ENCODE assay signal across 10 mouse cellular contexts in the genomic region with DNA sequence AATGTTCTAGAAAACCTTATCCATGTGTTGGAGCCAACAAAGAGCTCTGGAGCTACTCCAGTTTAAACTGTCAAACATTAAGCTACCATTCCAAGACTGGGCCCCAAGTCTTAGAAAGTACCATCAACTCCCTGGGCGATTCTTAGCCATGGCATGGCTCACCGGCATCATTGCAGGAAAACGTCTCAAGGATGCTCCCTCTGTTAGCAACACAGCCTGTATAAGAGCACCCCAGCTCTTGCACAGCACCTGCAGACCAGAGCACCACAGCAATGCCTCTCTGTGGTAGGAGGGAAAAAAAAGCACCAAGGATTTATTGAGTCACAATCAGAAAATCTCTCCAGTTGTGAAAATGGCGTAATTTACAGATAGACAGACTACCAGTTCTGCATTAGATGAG.
DNase-seq lines count a peak whose midpoint lies in the region; ATAC-seq and TF ChIP-seq lines count a peak whose summit lies in the region.
"Had no signal": no experiment of that assay in that cellular context is flagged by ENCODE, and none has a peak within 500 bp of the region (broad histone marks: within the 10 kb centered on the region; RNA-seq: fewer than 3 reads in every experiment).

No protein-coding gene starts in this region.

- H3K4me1 ChIP-seq in forebrain, embryonic 10.5 days: peaks cover 21% of the 10 kb centered on the region
- H3K4me1 ChIP-seq in forebrain, embryonic 14.5 days (ENCODE audit: control insufficient read depth, insufficient read depth, low read length): peaks cover 7% of the 10 kb centered on the region
- H3K4me1 ChIP-seq in kidney, postnatal 0 days (replicated peaks; ENCODE audit: insufficient read depth, low read length): peaks cover 24% of the 10 kb centered on the region
- peaks cover 19% of the 10 kb centered on the region for H3K4me1 ChIP-seq in heart, postnatal 0 days (ENCODE audit: control insufficient read depth, insufficient read depth)
- H3K4me1 ChIP-seq in midbrain, embryonic 15.5 days: peaks cover 15% of the 10 kb centered on the region

- TF ChIP-seq CTCF in kidney, postnatal 0 days (IDR thresholded peaks at IDR 0.05; ENCODE audit: low read depth): no peak
- TF ChIP-seq CTCF in heart, postnatal 0 days (IDR thresholded peaks at IDR 0.05; ENCODE audit: low read depth): no peak

- H3K9ac ChIP-seq in forebrain, embryonic 14.5 days (ENCODE audit: low read length): no peak overlapping the region; the same call in 1 of the 2 replicates
- no peak overlapping the region; the same call in 1 of the 2 replicates for H3K9ac ChIP-seq in kidney, postnatal 0 days (ENCODE audit: low read depth, low read length)
- no peak overlapping the region for H3K9ac ChIP-seq in heart, postnatal 0 days (replicated peaks; ENCODE audit: low read depth, low read length)
- H3K9ac ChIP-seq in midbrain, embryonic 15.5 days: no peak overlapping the region
- H3K9ac ChIP-seq: liver, embryonic 13.5 days had no signal

- no peaks in the 10 kb centered on the region for H3K27me3 ChIP-seq in forebrain, embryonic 10.5 days (ENCODE audit: poor library complexity, severe bottlenecking)
- H3K27me3 ChIP-seq in forebrain, embryonic 14.5 days (replicated peaks; ENCODE audit: control insufficient read depth, insufficient read depth, low read length): no peaks in the 10 kb centered on the region
- no peaks in the 10 kb centered on the region for H3K27me3 ChIP-seq in kidney, postnatal 0 days (ENCODE audit: insufficient read depth, low read length)
- no peaks in the 10 kb centered on the region for H3K27me3 ChIP-seq in heart, postnatal 0 days (ENCODE audit: control insufficient read depth, insufficient read depth, low read length)
- H3K27me3 ChIP-seq in midbrain, embryonic 15.5 days (replicated peaks): no peaks in the 10 kb centered on the region
- H3K27me3 ChIP-seq: liver, embryonic 13.5 days had no signal

- H3K4me2 ChIP-seq in forebrain, embryonic 14.5 days (ENCODE audit: low read length): no peak overlapping the region; the same call in 1 of the 2 replicates
- H3K4me2 ChIP-seq in kidney, postnatal 0 days (ENCODE audit: low read length): peak overlapping the region; percentile 46
- peak overlapping the region; percentile 52 for H3K4me2 ChIP-seq in heart, postnatal 0 days (ENCODE audit: low read depth, low read length)
- H3K4me2 ChIP-seq in midbrain, embryonic 15.5 days: peak overlapping the region; percentile 44

- DNase-seq in forebrain, embryonic 10.5 days (ENCODE audit: extremely low spot score, low spot score): no peak
- DNase-seq in forebrain, embryonic 14.5 days (ENCODE audit: low spot score): no peak
- no peak for DNase-seq in kidney, postnatal 0 days (ENCODE audit: low spot score)
- no peak for DNase-seq in kidney, postnatal 36 days
- no peak for DNase-seq in heart, postnatal 0 days (ENCODE audit: low spot score)
- no peak for DNase-seq in thymus, postnatal 10 days (ENCODE audit: low spot score in 2 of 2)
- DNase-seq in gastrocnemius, postnatal 36 days: no peak
- DNase-seq: liver, embryonic 13.5 days had no signal

- no peak for ATAC-seq in forebrain, embryonic 14.5 days
- ATAC-seq in kidney, postnatal 0 days (replicated peaks; ENCODE audit: low FRiP score, low read depth): no peak
- 0 out of 2 replicates have a peak, but pooled peaks have one; percentile 10 for ATAC-seq in heart, postnatal 0 days (ENCODE audit: insufficient read depth, low read depth)
- no peak for ATAC-seq in midbrain, embryonic 15.5 days (replicated peaks)

- intact Hi-C loops in gastrocnemius, postnatal 36 days (cut with DNase I): no loop called here

- H3K27ac ChIP-seq in forebrain, embryonic 10.5 days: peak overlapping the region; percentile 80
- no peak overlapping the region for H3K27ac ChIP-seq in forebrain, embryonic 14.5 days (ENCODE audit: low read depth, low read length)
- peak overlapping the region; percentile 91 for H3K27ac ChIP-seq in kidney, postnatal 0 days
- H3K27ac ChIP-seq in heart, postnatal 0 days (ENCODE audit: low read depth): peak overlapping the region; percentile 77
- H3K27ac ChIP-seq in midbrain, embryonic 15.5 days: 0 out of 2 replicates have a peak overlapping the region, but pooled peaks have one; percentile 34
- H3K27ac ChIP-seq: liver, embryonic 13.5 days had no signal

- no peak for TF ChIP-seq EP300 in heart, postnatal 0 days (IDR thresholded peaks at IDR 0.05; ENCODE audit: low read depth)

- no peaks in the 10 kb centered on the region for H3K9me3 ChIP-seq in forebrain, embryonic 10.5 days
- H3K9me3 ChIP-seq in forebrain, embryonic 14.5 days (replicated peaks; ENCODE audit: control insufficient read depth, low read length): no peaks in the 10 kb centered on the region
- no peaks in the 10 kb centered on the region for H3K9me3 ChIP-seq in kidney, postnatal 0 days (replicated peaks; ENCODE audit: low read length)
- H3K9me3 ChIP-seq in heart, postnatal 0 days (replicated peaks; ENCODE audit: control insufficient read depth, low read length): no peaks in the 10 kb centered on the region
- no peaks in the 10 kb centered on the region for H3K9me3 ChIP-seq in midbrain, embryonic 15.5 days
- H3K9me3 ChIP-seq: liver, embryonic 13.5 days had no signal

- WGBS in forebrain, embryonic 10.5 days: 82% methylated on average over 4 of the region's 4 CpGs
- WGBS in forebrain, embryonic 14.5 days: 79% methylated on average over 4 of the region's 4 CpGs
- 64% methylated on average over 4 of the region's 4 CpGs for WGBS in kidney, postnatal 0 days
- WGBS in heart, postnatal 0 days: 73% methylated on average over 4 of the region's 4 CpGs
- 71% methylated on average over 4 of the region's 4 CpGs for WGBS in midbrain, embryonic 15.5 days

- no peak overlapping the region for H3K4me3 ChIP-seq in forebrain, embryonic 10.5 days
- H3K4me3 ChIP-seq in forebrain, embryonic 14.5 days (ENCODE audit: low read depth, low read length): no peak overlapping the region
- H3K4me3 ChIP-seq in kidney, postnatal 0 days (replicated peaks; ENCODE audit: low read depth, low read length): no peak overlapping the region
- H3K4me3 ChIP-seq in heart, postnatal 0 days (ENCODE audit: low read depth, low read length): peak overlapping the region; percentile 23
- no peak overlapping the region for H3K4me3 ChIP-seq in midbrain, embryonic 15.5 days
- H3K4me3 ChIP-seq: myocyte had no signal

- H3K36me3 ChIP-seq in forebrain, embryonic 10.5 days (replicated peaks): no peaks in the 10 kb centered on the region
- H3K36me3 ChIP-seq in forebrain, embryonic 14.5 days (ENCODE audit: control insufficient read depth, insufficient read depth, low read length): no peaks in the 10 kb centered on the region
- H3K36me3 ChIP-seq in kidney, postnatal 0 days (ENCODE audit: insufficient read depth, low read length): no peaks in the 10 kb centered on the region
- H3K36me3 ChIP-seq in heart, postnatal 0 days (replicated peaks; ENCODE audit: control insufficient read depth, insufficient read depth, low read length): no peaks in the 10 kb centered on the region
- no peaks in the 10 kb centered on the region for H3K36me3 ChIP-seq in midbrain, embryonic 15.5 days (replicated peaks)
- H3K36me3 ChIP-seq: liver, embryonic 13.5 days had no signal
